Mouse (Mus musculus) retina, embryonic 14.5 days (tissue): ENCODE data around the gene Tars.

Experiments
- DNase-seq: peaks from one replicate; pipeline ENCODE4 v3.0.0-alpha.2; 2015; ENCODE audit warnings: low spot score

Gene Tars

GRCm38 (mm10) chr15:11399356-11400067 lies at the start of gene Tars:
Tars (minus strand) TSS chr15:11399665.
- peak; percentile 97 for DNase-seq

DNA sequence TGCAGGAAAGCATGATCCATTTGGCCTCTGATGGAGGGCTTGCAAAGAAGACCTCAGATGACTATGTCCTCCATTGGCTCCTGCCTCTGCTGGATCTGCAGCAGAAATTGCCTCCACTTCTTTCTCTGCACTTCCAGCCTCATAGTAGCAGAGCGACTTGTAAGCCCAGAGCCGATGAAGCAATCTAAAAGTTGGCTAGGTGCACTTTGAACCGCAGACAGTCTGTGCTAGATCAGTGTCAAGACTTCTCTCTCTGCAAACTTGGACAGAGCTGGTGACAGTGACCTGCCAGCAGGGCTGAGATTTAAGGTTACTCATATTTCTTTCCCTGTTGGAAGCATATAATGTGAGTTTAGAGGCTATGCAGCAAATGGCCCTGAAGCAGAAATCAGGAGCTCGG lies 37.9 kb upstream of the Tars start:
- DNase-seq = no peak

DNA sequence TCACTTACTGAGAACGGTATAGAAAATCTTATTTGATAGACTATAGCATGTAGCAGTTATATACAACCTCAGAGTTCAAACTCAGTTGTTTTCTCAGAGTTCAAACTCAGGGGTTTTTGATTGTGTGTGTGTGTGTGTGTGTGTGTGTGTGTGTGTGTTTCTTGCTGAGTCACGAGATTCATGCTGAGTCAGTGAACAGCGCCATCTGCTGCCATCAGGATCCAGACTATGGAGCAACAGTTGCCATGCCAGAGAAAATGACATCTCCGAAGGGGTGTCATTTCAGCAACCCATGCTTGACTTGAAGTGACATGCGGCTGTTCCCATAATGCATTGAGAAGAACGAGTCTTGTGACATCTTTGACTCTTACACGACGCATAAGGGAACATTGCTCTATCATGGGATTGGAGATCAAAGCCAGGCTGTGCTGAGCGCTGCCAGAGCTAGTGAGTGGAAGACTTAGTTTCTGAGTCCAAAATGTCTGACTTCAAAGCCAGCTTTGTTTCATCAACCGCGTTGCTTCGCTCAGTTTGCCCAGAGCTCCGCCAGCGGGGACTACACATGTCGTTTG lies 37.3 kb upstream of the Tars start:
- no peak for DNase-seq

- no peak for DNase-seq
These were observed 27.4 kb upstream of the Tars start for GRCm38 (mm10) chr15:11426899-11427298.

DNA sequence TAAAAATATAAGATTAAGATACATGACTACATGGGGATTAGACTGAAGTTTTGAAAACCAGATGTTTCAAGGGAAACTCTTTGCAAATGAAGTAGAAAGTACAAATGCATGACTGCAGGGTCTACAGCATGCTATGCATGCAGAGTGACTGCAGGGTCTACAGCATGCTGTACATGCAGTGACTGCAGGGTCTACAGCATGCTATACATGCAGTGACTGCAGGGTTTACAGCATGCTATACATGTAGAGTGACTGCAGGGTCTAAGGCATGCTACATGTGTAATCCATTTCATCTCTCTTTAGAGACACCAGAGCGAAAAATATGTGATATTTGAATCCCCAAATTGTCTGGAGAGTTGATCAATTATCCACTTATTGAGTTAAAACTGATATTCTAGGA lies 14.0 kb upstream of the Tars start:
- no peak for DNase-seq

DNA sequence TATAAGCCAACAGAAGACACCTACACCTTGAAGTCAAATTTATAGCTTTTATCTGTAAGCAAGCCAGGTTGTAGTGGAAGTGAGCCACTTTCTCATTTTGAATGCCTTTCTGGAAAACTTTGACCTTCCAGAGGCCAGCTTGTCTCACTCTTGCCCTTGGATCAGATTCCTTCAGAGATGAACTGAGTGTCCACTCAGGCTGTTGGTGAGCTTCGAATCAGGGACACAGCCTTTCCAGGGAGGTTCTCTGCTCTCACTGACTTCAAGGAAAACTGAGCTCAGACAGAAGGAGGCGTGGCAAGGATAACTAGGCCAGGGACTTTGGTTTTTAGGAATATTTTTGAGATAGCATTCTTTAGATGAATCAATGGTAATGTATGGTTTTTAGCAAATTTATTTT lies 13.1 kb upstream of the Tars start:
- DNase-seq = no peak

DNA sequence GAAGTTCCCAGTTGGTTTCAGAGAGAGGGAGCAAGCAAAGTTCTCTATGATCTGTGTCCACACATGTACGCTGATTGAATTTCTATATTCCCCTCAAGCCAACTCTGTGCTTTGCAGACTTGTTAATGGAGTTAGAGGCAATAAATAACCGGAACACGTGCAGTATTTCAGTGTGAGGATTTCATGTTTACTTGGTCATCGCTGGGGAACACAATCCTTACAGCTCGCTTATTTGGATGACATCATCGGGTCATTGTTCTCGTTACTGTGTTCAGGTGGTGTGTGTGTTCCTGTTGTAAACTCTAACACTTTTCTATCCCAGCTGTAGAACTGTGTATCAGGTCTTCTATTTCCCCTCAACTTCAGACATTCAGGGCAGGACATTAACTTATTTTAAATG lies 12.4 kb upstream of the Tars start:
- no peak for DNase-seq

- peak; percentile 94 for DNase-seq
These were observed 8.8 kb upstream of the Tars start for GRCm38 (mm10) chr15:11408155-11408826.

- peak; percentile 91 for DNase-seq
These were observed 7.9 kb upstream of the Tars start for GRCm38 (mm10) chr15:11407381-11407780.

- peak; percentile 36 for DNase-seq
These were observed 7.3 kb upstream of the Tars start for GRCm38 (mm10) chr15:11406769-11407168.

DNA sequence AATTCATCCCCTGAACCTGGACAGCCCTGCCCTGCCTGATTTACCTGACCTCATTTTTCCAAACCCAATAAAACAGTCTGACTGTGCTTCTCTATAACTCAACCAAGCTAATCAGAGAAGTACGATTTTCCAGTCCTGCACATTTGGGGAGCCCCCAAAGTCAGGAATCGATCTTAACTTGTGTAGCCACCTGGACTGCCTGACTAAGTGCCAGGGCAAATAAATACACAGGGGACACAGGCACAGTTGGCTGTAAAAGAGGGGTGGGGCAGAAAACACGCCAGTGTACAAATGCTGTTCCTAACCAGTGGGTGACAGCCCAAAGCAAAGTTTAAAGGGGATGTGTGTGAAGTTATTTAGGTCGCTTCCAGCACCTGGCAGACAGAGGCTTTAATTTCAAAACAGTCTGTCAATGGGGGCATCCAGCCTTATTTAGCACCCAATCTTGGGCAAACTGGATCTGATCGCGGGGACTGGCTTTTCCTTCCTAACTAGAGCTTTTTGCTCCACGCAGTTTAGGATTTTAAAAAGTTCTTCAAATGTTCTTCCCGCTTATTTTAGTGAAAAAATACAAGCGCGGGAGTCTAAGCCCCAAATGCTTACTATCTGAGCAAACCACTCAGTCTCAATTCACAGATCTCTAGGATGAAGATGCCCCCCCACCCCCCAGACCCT lies 652 bp downstream of the Tars start:
- no peak for DNase-seq

- DNase-seq = peak; percentile 27
These were observed 3.0 kb downstream of the Tars start for GRCm38 (mm10) chr15:11396421-11396820.

GRCm38 (mm10) chr15:11392903-11393302 lies 6.6 kb downstream of the Tars start:
- DNase-seq = no peak

- no peak for DNase-seq
These were observed 15.7 kb downstream of the Tars start for GRCm38 (mm10) chr15:11383796-11384195.

- no peak for DNase-seq
These were observed 16.9 kb downstream of the Tars start for GRCm38 (mm10) chr15:11382585-11382984.

DNA sequence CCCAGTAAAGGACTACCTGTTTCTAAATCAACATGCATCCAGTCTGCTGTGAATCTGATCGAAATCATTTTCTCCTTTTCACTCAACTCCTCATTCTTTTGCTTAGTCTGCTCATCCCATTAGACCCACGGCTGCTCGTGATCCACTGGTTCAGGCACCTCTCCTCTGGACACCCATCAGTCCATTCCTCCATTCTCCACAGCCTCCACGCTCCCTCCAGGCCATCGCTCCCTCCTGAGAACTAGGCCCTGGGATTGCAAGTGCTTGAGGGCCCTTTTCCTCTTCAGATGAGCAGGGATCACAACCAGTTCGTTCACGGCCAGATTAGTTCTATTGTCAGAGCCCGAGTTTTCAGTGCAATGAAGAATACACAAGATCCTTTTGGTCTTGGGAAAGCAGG lies 18.8 kb downstream of the Tars start:
- DNase-seq = no peak

- DNase-seq = peak; percentile 88
These were observed 19.4 kb downstream of the Tars start for GRCm38 (mm10) chr15:11380087-11380530.

DNA sequence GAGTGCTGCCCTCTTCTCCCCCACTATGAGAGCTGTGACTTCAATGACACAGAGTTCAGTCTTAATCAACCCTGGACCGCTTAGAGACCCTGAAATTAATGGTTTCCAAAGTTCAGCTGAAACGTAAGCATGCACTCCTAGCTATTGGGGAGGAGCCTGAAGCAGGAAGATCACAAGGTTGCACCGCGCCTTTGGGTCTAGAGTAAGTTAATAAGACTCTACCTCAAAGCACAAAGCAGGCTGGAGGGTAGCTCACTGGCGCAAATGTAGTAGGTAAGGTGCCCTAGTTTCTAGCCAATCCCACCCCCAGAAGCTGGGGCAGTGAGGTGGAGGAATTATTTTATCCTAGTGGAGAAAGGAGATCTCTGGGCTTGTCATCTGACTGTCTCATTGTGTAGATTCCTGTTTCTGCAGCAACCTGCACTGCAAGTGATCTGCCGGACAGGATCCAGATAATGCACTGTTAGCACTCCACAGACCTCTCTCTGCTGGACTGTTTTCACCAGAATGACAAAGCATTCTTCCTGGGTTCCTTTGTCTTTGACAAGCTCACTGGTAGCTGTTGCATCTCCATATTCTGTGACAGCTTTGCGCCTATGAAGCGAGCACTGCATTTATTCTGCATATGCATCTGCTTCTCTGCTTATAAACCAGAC lies 19.9 kb downstream of the Tars start:
- no peak for DNase-seq

DNA sequence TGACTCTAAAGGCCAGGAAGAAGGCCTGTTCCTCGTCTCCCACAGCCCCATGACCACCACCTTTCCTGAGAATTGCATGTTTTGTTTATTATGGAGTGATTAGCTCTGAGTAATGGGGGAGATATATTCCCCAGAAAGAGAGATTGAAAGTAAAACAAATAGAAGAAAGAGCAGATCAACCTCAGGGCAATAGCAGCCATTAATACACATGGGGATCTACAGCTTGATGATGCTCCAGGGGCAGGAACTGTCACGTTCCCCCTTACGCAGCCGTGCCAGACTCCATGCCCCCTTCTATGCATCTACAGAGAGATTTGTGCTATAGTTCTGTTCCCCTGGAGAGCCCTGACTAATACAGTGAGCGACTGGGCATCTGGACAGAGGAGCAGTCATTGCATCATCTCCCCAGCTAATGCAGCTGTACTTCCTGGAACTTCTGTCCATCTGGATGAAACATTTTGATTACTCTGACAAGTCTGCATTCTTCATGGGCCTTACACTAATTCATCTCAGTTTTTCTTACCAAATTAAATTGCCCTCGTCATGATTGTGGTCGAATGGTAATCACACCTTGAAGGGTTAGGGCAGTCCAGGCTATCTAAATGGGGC lies 28.9 kb downstream of the Tars start:
- no peak for DNase-seq

- no peak for DNase-seq
These were observed 29.9 kb downstream of the Tars start for GRCm38 (mm10) chr15:11369572-11369971.

DNA sequence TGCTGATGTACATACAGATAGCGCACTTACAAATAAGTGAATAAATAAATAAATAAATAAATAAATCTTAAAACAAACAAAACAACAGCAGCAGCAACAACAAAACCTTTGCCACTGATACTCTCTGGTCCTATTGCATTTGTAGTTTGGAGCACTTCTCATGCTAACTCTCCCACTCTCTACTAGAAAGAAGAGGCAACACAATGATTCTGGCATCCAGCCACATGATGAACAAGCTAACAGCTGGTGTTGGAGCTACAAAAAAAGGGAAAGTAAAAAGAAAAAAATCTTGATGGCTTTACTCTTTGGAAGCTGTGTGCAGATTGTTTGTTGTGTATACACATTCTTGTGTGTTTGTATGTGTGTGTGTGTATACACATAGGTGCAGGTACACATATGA lies 34.7 kb downstream of the Tars start:
- no peak for DNase-seq

DNA sequence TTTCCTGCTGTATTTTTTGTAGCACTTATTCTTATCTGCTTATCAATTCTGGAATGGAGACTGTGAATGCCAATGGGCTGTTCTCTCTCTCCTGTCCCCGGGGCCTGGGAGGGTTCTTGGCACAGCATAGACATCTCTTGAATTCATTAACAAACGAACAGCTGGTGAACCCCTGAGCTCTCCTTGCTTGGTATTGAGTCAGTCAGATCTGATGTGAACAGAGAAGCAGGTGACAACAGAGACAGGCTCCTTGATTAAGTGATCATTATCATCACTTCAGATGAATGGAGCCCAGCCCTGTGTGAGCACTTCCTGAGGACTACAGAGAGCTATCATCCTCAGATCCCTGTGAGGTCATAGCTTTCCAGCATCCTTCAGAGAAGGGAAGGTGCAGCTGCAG lies 35.4 kb downstream of the Tars start:
- no peak for DNase-seq
